Mouse (Mus musculus) CH12.LX (cell line): ENCODE results near the gene Hspb9. TPM values are rescaled to one million over a fixed set of nuclear protein-coding genes. Genes with fewer than 3 reads are reported as not detected.

Experiments
- DNase-seq: peaks from one replicate; pipeline ENCODE4 v3.0.0-alpha.2; 2013; ENCODE audit errors: extremely low read depth
- H3K27ac ChIP-seq: 2 replicates; pipeline ENCODE4 v1.5.1; 2012; ENCODE audit warnings: low read depth, mild to moderate bottlenecking, control low read depth, moderate library complexity; ENCODE audit not compliant: insufficient read depth
- H3K27me3 ChIP-seq: replicated peaks from 2 replicates; pipeline ENCODE3; 2012; ENCODE audit warnings: inconsistent platforms
- H3K36me3 ChIP-seq, 2 experiments: replicated peaks in 1 of 2; 2 replicates each; pipeline versions ENCODE3 to v1.6.1; 2012; ENCODE audit warnings: inconsistent platforms in 1 of 2, low read length in 1 of 2, mild to moderate bottlenecking in 1 of 2, mixed read lengths in 1 of 2, moderate library complexity in 1 of 2; ENCODE audit not compliant: control insufficient read depth in 1 of 2, insufficient read depth in 1 of 2
- H3K4me1 ChIP-seq, 2 experiments: 2 replicates each; pipeline ENCODE4 v1.6.1; 2012; ENCODE audit warnings: inconsistent platforms in 1 of 2, moderate library complexity in 1 of 2; ENCODE audit not compliant: insufficient read depth in 2 of 2, control insufficient read depth in 1 of 2
- H3K4me2 ChIP-seq: 2 replicates; pipeline ENCODE4 v1.6.1; 2012; ENCODE audit warnings: low read depth, mild to moderate bottlenecking, control low read depth; ENCODE audit not compliant: poor library complexity, insufficient read depth, severe bottlenecking
- H3K4me3 ChIP-seq, 3 experiments: fragments of 150-350 bp in 1 of 3; sonication (generic) in 1 of 3; replicated peaks in 1 of 3; 2 replicates each; pipeline versions ENCODE3 to v1.5.1; 2011 to 2012; ENCODE audit warnings: low read depth in 2 of 3, low read length in 2 of 3, mild to moderate bottlenecking in 2 of 3, moderate library complexity in 2 of 3, control low read depth in 1 of 3, improper control_type of control experiment in 1 of 3, inconsistent platforms in 1 of 3, mixed read lengths in 1 of 3; ENCODE audit not compliant: poor library complexity in 1 of 3
- H3K79me2 ChIP-seq: replicated peaks from 2 replicates; pipeline ENCODE4 v1.6.1; 2012; ENCODE audit warnings: mild to moderate bottlenecking, moderate library complexity; ENCODE audit not compliant: control insufficient read depth, poor library complexity, insufficient read depth, severe bottlenecking; ENCODE audit errors: extremely low read depth
- H3K9ac ChIP-seq: 2 replicates; pipeline ENCODE4 v1.6.1; 2012; ENCODE audit warnings: low read depth, mild to moderate bottlenecking, control low read depth, moderate library complexity; ENCODE audit not compliant: insufficient read depth
- H3K9me3 ChIP-seq: replicated peaks from 2 replicates; pipeline ENCODE3; 2012; ENCODE audit warnings: low read length, inconsistent platforms, mixed read lengths
- BHLHE40 ChIP-seq: IDR thresholded peaks from 2 replicates; pipeline ENCODE4 v1.6.1; 2011; ENCODE audit warnings: mild to moderate bottlenecking, low read depth, low read length, improper control_type of control experiment
- CTCF ChIP-seq, 2 experiments: IDR thresholded peaks in 1 of 2; conservative IDR thresholded peaks in 1 of 2; 2 replicates each; pipeline ENCODE4 v1.5.1; 2011 to 2012; ENCODE audit warnings: low read depth in 2 of 2, low read length in 2 of 2, improper control_type of control experiment in 1 of 2, inconsistent platforms in 1 of 2, mild to moderate bottlenecking in 1 of 2, moderate library complexity in 1 of 2
- EP300 ChIP-seq: IDR thresholded peaks from 2 replicates; pipeline ENCODE4 v1.6.1; 2011; ENCODE audit warnings: low read length, improper control_type of control experiment
- ETS1 ChIP-seq: conservative IDR thresholded peaks from 2 replicates; pipeline ENCODE4 v1.6.1; 2012; ENCODE audit warnings: low read depth, mild to moderate bottlenecking, inconsistent platforms, low read length, improper control_type of control experiment, moderate library complexity
- JUN ChIP-seq: IDR thresholded peaks from 2 replicates; pipeline ENCODE4 v1.6.1; 2011; ENCODE audit warnings: low read depth, mild to moderate bottlenecking, low read length, improper control_type of control experiment, moderate library complexity; ENCODE audit not compliant: insufficient read depth
- JUND ChIP-seq: conservative IDR thresholded peaks from 2 replicates; pipeline ENCODE4 v1.6.1; 2011; ENCODE audit warnings: low read depth, low read length, improper control_type of control experiment
- KAT2A ChIP-seq: IDR thresholded peaks from 2 replicates; pipeline ENCODE4 v1.6.1; 2012; ENCODE audit warnings: low read length, improper control_type of control experiment, inconsistent platforms; ENCODE audit not compliant: insufficient replicate concordance
- MAZ ChIP-seq: IDR thresholded peaks from 2 replicates; pipeline ENCODE4 v1.6.1; 2012; ENCODE audit warnings: low read depth, mild to moderate bottlenecking, inconsistent platforms, low read length, improper control_type of control experiment, moderate library complexity
- MEF2A ChIP-seq: IDR thresholded peaks from 2 replicates; pipeline ENCODE4 v1.6.1; 2014; ENCODE audit warnings: low read depth, mild to moderate bottlenecking, inconsistent platforms, low read length, improper control_type of control experiment, borderline replicate concordance
- MXI1 ChIP-seq: IDR thresholded peaks from 2 replicates; pipeline ENCODE4 v1.6.1; 2011; ENCODE audit warnings: mild to moderate bottlenecking, low read depth, low read length, improper control_type of control experiment
- NELFE ChIP-seq: IDR thresholded peaks from 2 replicates; pipeline ENCODE4 v1.6.1; 2011; ENCODE audit warnings: low read depth, low read length, improper control_type of control experiment
- NRF1 ChIP-seq: IDR thresholded peaks from 2 replicates; pipeline ENCODE4 v1.6.1; 2014; ENCODE audit warnings: low read depth, mild to moderate bottlenecking, inconsistent platforms, low read length, improper control_type of control experiment, moderate library complexity
- POLR2AphosphoS2 ChIP-seq: IDR thresholded peaks from 2 replicates; pipeline ENCODE4 v1.6.1; 2011; ENCODE audit warnings: low read depth, low read length, improper control_type of control experiment
- SIN3A ChIP-seq: IDR thresholded peaks from 2 replicates; pipeline ENCODE4 v1.6.1; 2012; ENCODE audit warnings: low read length, improper control_type of control experiment, inconsistent platforms
- TBP ChIP-seq: conservative IDR thresholded peaks from 2 replicates; pipeline ENCODE4 v1.6.1; 2011; ENCODE audit warnings: low read depth, low read length, improper control_type of control experiment
- TCF12 ChIP-seq: IDR thresholded peaks from 2 replicates; pipeline ENCODE4 v1.6.1; 2014; ENCODE audit warnings: low read depth, mild to moderate bottlenecking, inconsistent platforms, low read length, improper control_type of control experiment
- UBTF ChIP-seq: IDR thresholded peaks from 2 replicates; pipeline ENCODE4 v1.6.1; 2012; ENCODE audit warnings: low read depth, mild to moderate bottlenecking, inconsistent platforms, low read length, improper control_type of control experiment, moderate library complexity
- USF1 ChIP-seq: IDR thresholded peaks from 2 replicates; pipeline ENCODE4 v1.6.1; 2014; ENCODE audit warnings: low read depth, mild to moderate bottlenecking, inconsistent platforms, low read length, improper control_type of control experiment
- ZKSCAN1 ChIP-seq: IDR thresholded peaks from 2 replicates; pipeline ENCODE4 v1.6.1; 2012; ENCODE audit warnings: low read depth, inconsistent platforms, low read length, improper control_type of control experiment, borderline replicate concordance
- ZNF384 ChIP-seq: IDR thresholded peaks from 2 replicates; pipeline ENCODE4 v1.6.1; 2012; ENCODE audit warnings: low read depth, low read length, improper control_type of control experiment, inconsistent platforms
- dilution Hi-C: fragments of 300-500 bp; cut with MboI; formaldehyde crosslinking; loops from 2 replicates; pipeline ENCODE4 v1.14.3; 2020; ENCODE audit warnings: low sequenced_read_pairs; ENCODE audit not compliant: extremely low pct_unique_long_range_greater_than_20kb, extremely low pct_ligation_motif_present
- in situ Hi-C: fragments of 300-500 bp; cut with MboI; formaldehyde crosslinking; loops from 3 replicates; pipeline ENCODE4 v1.14.3; 2019; ENCODE audit warnings: low sequenced_read_pairs, low pct_ligation_motif_present, low pct_unique_long_range_greater_than_20kb, mixed read lengths
- polyA plus RNA-seq: library from polyadenylated mRNA; unstranded; fragments of >175 nt; gene quantifications from 2 replicates; pipeline ENCODE4 v1.2.1, GENCODE M21; 2012; ENCODE audit warnings: low read depth; ENCODE audit not compliant: insufficient read length
- total RNA-seq, 2 experiments: library from RNA; depleted of rRNA; stranded (reverse); fragments of 300-350 nt in 1 of 2; fragments of >200 nt in 1 of 2; gene quantifications; 2 replicates each; pipeline ENCODE4 v1.2.3; 2012 to 2014

Gene Hspb9
- total and polyA plus RNA-seq, 3 experiments = 0.54 TPM; not detected in 2

- DNase-seq = no peak
- H3K4me1 ChIP-seq = peaks cover 18 to 40% of the 10 kb centered on the region in 2 experiments
- H3K4me2 ChIP-seq = peak within 1 kb of the TSS; percentile 29; the same call in 1 of the 2 replicates
- TF ChIP-seq BHLHE40 (no peak), MAZ (no peak), NRF1 (no peak), TCF12 (no peak), CTCF (conservative IDR thresholded peaks at IDR 0.05 in 1 of 2, IDR thresholded peaks at IDR 0.05 in 1 of 2; ENCODE audit: low read depth in 2 of 2, low read length in 2 of 2) (no peak), MEF2A (no peak), JUN (no peak), MXI1 (no peak), SIN3A (no peak), UBTF (no peak), TBP (no peak), ZKSCAN1 (no peak), JUND (no peak), EP300 (no peak), ETS1 (no peak), USF1 (no peak), KAT2A (no peak), POLR2AphosphoS2 (no peak), ZNF384 (no peak), NELFE (no peak)
- peaks cover 12% of the 10 kb centered on the region for H3K27me3 ChIP-seq
- H3K4me3 ChIP-seq = peak within 1 kb of the TSS; percentile 50 to 70 (median 51)
- in situ Hi-C loops (loop anchor here (10.0 kb wide), 1 partner anchor 192 kb away; no protein-coding TSS in a partner anchor), dilution Hi-C loops (no loop called here)
- no peak within 1 kb of the TSS for H3K27ac ChIP-seq
- H3K9ac ChIP-seq = peak within 1 kb of the TSS; percentile 11; the same call in 1 of the 2 replicates
- no peaks in the 10 kb centered on the region for H3K9me3 ChIP-seq
- H3K36me3 ChIP-seq = peaks cover 5 to 14% of the 10 kb centered on the region in 2 experiments
- H3K79me2 ChIP-seq = no peaks in the 10 kb centered on the region
Measured at GRCm38 (mm10) chr11:100762831-100763230, 49.2 kb downstream of the Hspb9 start, which contains the start of gene Hcrt. Gene Hcrt (minus strand): TSS chr11:100762931.

Other genes with a start within 250 kb of the Hspb9 start
- 19.5 and 24.1 TPM in 2 replicates for gene Klhl11, start 241.1 kb upstream of the Hspb9 start, total RNA-seq (2012; rRNA removed)
- 12.8 and 13.7 TPM in 2 replicates for gene Klhl11, start 241.1 kb upstream of the Hspb9 start, total RNA-seq (2014; rRNA removed)
- gene Klhl11, start 241.1 kb upstream of the Hspb9 start, polyA plus RNA-seq = 9.8 and 10.1 TPM in 2 replicates
- 246 and 263 TPM in 2 replicates for gene Acly, start 185.8 kb upstream of the Hspb9 start, total RNA-seq (2012; rRNA removed)
- gene Acly, start 185.8 kb upstream of the Hspb9 start, total RNA-seq (2014; rRNA removed) = 245 and 277 TPM in 2 replicates
- gene Acly, start 185.8 kb upstream of the Hspb9 start, polyA plus RNA-seq = 196 and 213 TPM in 2 replicates
- gene Ttc25, start 168.2 kb upstream of the Hspb9 start, total RNA-seq (2012; rRNA removed) = 1.3 and 1.8 TPM in 2 replicates
- 0.51 and 0.70 TPM in 2 replicates for gene Ttc25, start 168.2 kb upstream of the Hspb9 start, total RNA-seq (2014; rRNA removed)
- gene Ttc25, start 168.2 kb upstream of the Hspb9 start, polyA plus RNA-seq = 6.4 and 12.8 TPM in 2 replicates
- 80.2 and 91.6 TPM in 2 replicates for gene Cnp, start 138.9 kb upstream of the Hspb9 start, total RNA-seq (2012; rRNA removed)
- 75.9 and 87.8 TPM in 2 replicates for gene Cnp, start 138.9 kb upstream of the Hspb9 start, total RNA-seq (2014; rRNA removed)
- 77.7 and 81.2 TPM in 2 replicates for gene Cnp, start 138.9 kb upstream of the Hspb9 start, polyA plus RNA-seq
- 59.9 and 70.0 TPM in 2 replicates for gene Nkiras2, start 94.6 kb upstream of the Hspb9 start, total RNA-seq (2012; rRNA removed)
- 46.6 and 53.8 TPM in 2 replicates for gene Nkiras2, start 94.6 kb upstream of the Hspb9 start, total RNA-seq (2014; rRNA removed)
- 57.9 and 60.0 TPM in 2 replicates for gene Nkiras2, start 94.6 kb upstream of the Hspb9 start, polyA plus RNA-seq
- 249 and 250 TPM in 2 replicates for gene Dnajc7, start 93.7 kb upstream of the Hspb9 start, total RNA-seq (2012; rRNA removed)
- 123 and 141 TPM in 2 replicates for gene Dnajc7, start 93.7 kb upstream of the Hspb9 start, total RNA-seq (2014; rRNA removed)
- 455 and 516 TPM in 2 replicates for gene Dnajc7, start 93.7 kb upstream of the Hspb9 start, polyA plus RNA-seq
- 0.04 and 0.08 TPM in 2 replicates for gene Zfp385c, start 21.4 kb upstream of the Hspb9 start, total RNA-seq (2012; rRNA removed)
- gene Zfp385c, start 21.4 kb upstream of the Hspb9 start, total RNA-seq (2014; rRNA removed) = not detected in 2 replicates
- gene Zfp385c, start 21.4 kb upstream of the Hspb9 start, polyA plus RNA-seq = 0.14 and 0.15 TPM in 2 replicates
- gene Dhx58, start 9.6 kb upstream of the Hspb9 start, total RNA-seq (2012; rRNA removed) = 6.3 and 7.2 TPM in 2 replicates
- 5.7 and 6.4 TPM in 2 replicates for gene Dhx58, start 9.6 kb upstream of the Hspb9 start, total RNA-seq (2014; rRNA removed)
- 14.7 and 15.7 TPM in 2 replicates for gene Dhx58, start 9.6 kb upstream of the Hspb9 start, polyA plus RNA-seq
- gene Kat2a, start 1.4 kb upstream of the Hspb9 start, total RNA-seq (2012; rRNA removed) = 30.7 and 34.2 TPM in 2 replicates
- 25.3 and 27.2 TPM in 2 replicates for gene Kat2a, start 1.4 kb upstream of the Hspb9 start, total RNA-seq (2014; rRNA removed)
- 81.0 and 82.9 TPM in 2 replicates for gene Kat2a, start 1.4 kb upstream of the Hspb9 start, polyA plus RNA-seq
- 121 and 144 TPM in 2 replicates for gene Rab5c, start 24.4 kb downstream of the Hspb9 start, total RNA-seq (2012; rRNA removed)
- gene Rab5c, start 24.4 kb downstream of the Hspb9 start, total RNA-seq (2014; rRNA removed) = 135 and 150 TPM in 2 replicates
- gene Rab5c, start 24.4 kb downstream of the Hspb9 start, polyA plus RNA-seq = 144 and 156 TPM in 2 replicates
- 1.8 and 2.2 TPM in 2 replicates for gene Kcnh4, start 46.1 kb downstream of the Hspb9 start, total RNA-seq (2012; rRNA removed)
- 0.87 and 1.0 TPM in 2 replicates for gene Kcnh4, start 46.1 kb downstream of the Hspb9 start, total RNA-seq (2014; rRNA removed)
- 3.4 and 4.0 TPM in 2 replicates for gene Kcnh4, start 46.1 kb downstream of the Hspb9 start, polyA plus RNA-seq
- gene Hcrt, start 49.1 kb downstream of the Hspb9 start, total RNA-seq (2012; rRNA removed) = not detected in 2 replicates
- not detected in 2 replicates for gene Hcrt, start 49.1 kb downstream of the Hspb9 start, total RNA-seq (2014; rRNA removed)
- not detected in 2 replicates for gene Hcrt, start 49.1 kb downstream of the Hspb9 start, polyA plus RNA-seq
- gene Ghdc, start 57.1 kb downstream of the Hspb9 start, total RNA-seq (2012; rRNA removed) = 16.6 and 17.0 TPM in 2 replicates
- gene Ghdc, start 57.1 kb downstream of the Hspb9 start, total RNA-seq (2014; rRNA removed) = 10.9 and 11.5 TPM in 2 replicates
- 16.7 and 17.9 TPM in 2 replicates for gene Ghdc, start 57.1 kb downstream of the Hspb9 start, polyA plus RNA-seq
- 19.4 and 24.4 TPM in 2 replicates for gene Stat5b, start 136.9 kb downstream of the Hspb9 start, total RNA-seq (2012; rRNA removed)
- gene Stat5b, start 136.9 kb downstream of the Hspb9 start, total RNA-seq (2014; rRNA removed) = 9.7 and 11.4 TPM in 2 replicates
- gene Stat5b, start 136.9 kb downstream of the Hspb9 start, polyA plus RNA-seq = 12.1 and 14.0 TPM in 2 replicates
- 18.7 and 23.6 TPM in 2 replicates for gene Stat5a, start 145.5 kb downstream of the Hspb9 start, total RNA-seq (2012; rRNA removed)
- 17.4 and 17.5 TPM in 2 replicates for gene Stat5a, start 145.5 kb downstream of the Hspb9 start, total RNA-seq (2014; rRNA removed)
- gene Stat5a, start 145.5 kb downstream of the Hspb9 start, polyA plus RNA-seq = 21.2 and 23.0 TPM in 2 replicates
- 51.1 and 52.1 TPM in 2 replicates for gene Stat3, start 225.7 kb downstream of the Hspb9 start, total RNA-seq (2012; rRNA removed)
- gene Stat3, start 225.7 kb downstream of the Hspb9 start, total RNA-seq (2014; rRNA removed) = 35.9 TPM in 2 replicates
- 66.7 and 69.2 TPM in 2 replicates for gene Stat3, start 225.7 kb downstream of the Hspb9 start, polyA plus RNA-seq